Mouse (Mus musculus) thymus, adult 2 months (tissue): ENCODE results near the gene Plcb1.

Source experiments
- CTCF ChIP-seq: fragments of 200-500 bp; IDR thresholded peaks from 2 replicates; pipeline ENCODE4 v1.5.1; 2012; ENCODE audit warnings: mild to moderate bottlenecking, control low read depth, low read length, moderate library complexity, borderline replicate concordance; ENCODE audit not compliant: control insufficient read depth, poor library complexity, insufficient read depth; ENCODE audit errors: extremely low read depth
- POLR2A ChIP-seq: fragments of 200-500 bp; IDR thresholded peaks from 2 replicates; pipeline ENCODE4 v1.6.1; 2012; ENCODE audit warnings: mild to moderate bottlenecking, low read length, control low read depth, moderate library complexity; ENCODE audit not compliant: control insufficient read depth, poor library complexity, insufficient read depth; ENCODE audit errors: extremely low read depth

- TF ChIP-seq CTCF: no peak
- no peak for TF ChIP-seq POLR2A
Observed at GRCm38 (mm10) chr2:134920611-134921280, 134.9 kb downstream of the Plcb1 start.
